Mouse (Mus musculus) adrenal gland, adult 8-10 months (tissue): ENCODE results near the gene Gm3952. TPM values are rescaled to one million over a fixed set of nuclear protein-coding genes. Genes with fewer than 3 reads are reported as not detected.

Experiments used
- DNase-seq: peaks from one replicate; pipeline ENCODE4 v3.0.0; 2022
- total RNA-seq, 4 experiments: library from RNA; stranded (reverse); gene quantifications; 2 replicates each; pipeline ENCODE4 v1.2.4; 2022

Gene Gm3952
- not detected for total RNA-seq

DNA sequence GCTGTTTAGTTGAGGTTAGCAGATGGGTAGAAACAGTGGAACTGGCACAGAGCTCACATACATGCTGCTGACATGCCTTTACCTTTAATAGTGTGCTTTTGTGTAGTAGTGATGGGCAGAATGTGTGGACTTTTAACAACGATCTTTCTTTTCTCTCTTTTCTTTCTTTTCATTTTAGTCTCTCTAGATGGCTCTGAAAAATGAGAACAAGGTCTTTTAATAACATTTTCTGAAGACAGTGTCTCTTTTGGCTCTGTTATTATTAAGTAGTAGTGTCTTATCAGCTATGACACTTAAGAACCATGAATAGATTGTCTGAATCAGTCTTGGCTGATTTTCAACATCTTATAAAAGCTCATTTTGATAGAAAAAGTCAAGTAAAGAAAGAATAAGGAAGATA, at the start of gene Gm3952:
Gene Gm3952 (minus strand): TSS at position 101 of the 400 bp plus-strand sequence.
- no peak for DNase-seq

DNA sequence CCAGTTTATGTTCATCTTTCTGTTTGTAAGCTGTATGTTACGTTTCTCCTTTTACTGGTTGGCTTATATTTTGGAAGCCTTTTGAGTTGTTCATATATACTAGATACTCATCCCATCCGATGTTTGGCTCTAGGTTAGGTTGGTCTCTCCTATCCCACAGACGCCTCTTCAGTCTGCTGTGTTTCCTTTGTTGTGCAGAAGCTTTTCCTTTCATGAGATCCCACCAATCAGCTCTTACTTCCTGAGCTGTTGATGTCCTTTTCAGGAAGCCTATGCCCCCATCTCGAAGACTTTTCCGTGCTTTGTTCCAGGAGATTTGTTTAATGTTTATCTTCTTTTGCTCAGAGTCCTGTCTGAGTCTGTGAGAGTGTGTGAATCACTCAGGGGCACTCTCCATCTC, 45.3 kb upstream of the Gm3952 start:
- no peak for DNase-seq

DNA sequence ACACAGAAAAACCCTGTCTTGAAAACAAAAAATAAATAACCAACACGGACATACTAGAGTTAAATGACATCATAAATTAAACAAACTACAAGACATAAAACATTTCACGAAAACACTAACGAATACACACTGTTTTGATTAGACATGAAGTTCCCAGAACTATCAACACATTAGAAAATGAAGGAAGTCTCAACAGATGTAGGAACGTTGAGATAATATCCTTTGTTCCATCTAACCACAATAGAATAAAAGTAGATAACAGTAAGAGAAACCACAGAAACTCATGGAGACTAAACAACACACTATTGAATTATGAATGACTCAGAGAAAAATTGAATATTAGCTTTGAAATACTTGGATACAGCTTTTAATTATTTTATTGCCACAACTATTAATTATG, 14.0 kb upstream of the Gm3952 start:
- no peak for DNase-seq

DNA sequence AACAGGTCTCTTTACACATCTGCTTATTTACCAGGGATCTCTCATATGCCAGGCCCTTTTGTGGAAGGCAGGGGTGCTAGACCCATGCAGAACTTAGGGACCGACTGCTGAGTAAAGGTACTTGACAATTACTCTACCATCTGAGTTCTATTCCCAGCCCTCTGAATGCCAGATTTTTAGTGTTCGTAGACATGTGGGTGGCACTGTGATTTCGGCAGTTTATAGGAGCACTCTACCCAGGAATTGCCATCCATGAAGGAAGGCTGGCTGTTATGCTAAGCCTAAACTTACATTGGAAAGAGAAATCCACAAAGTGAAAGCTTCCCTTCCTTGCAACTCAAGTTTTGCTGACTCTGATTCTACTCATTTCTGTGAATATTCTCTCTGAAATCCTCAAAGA, 62.8 kb downstream of the Gm3952 start:
- DNase-seq, result no peak

DNA sequence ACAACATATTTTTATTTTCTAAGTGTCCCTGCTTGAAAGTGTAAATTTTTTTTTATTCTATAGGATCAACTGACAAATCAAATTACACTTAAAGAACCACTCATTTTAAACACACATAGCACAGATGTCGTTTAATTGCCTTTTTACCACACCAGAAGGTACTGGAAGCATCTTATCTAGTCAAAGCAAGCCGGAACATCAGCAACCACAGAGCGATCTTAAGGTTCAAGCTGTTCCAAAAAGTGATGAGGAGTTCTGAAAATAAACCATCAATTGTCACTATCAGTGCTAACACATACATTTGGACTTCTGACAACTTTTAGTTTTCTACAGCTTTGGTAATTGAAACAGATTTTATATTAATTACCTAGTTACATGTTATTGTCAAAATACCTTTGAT, 64.4 kb downstream of the Gm3952 start:
- no peak for DNase-seq

DNA sequence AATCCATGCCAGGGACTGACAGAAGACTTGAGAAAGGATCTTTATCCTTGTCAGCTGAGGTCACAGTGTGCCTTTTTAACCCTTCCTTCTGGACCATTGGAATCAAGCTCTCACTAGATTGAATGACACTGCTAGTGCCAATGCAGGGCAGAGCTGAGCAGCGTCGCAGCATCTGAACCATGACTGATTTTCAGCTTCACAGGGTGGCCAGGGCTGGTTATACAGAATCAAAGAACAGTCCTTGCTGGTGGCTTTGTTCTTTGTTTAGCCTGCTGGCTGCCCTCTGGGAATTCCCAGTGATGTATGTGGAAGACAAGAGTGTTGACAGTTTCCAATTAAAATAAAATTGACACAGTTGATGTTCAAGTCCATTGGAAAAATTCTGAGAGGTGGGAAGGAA, 66.2 kb downstream of the Gm3952 start:
- no peak for DNase-seq

DNA sequence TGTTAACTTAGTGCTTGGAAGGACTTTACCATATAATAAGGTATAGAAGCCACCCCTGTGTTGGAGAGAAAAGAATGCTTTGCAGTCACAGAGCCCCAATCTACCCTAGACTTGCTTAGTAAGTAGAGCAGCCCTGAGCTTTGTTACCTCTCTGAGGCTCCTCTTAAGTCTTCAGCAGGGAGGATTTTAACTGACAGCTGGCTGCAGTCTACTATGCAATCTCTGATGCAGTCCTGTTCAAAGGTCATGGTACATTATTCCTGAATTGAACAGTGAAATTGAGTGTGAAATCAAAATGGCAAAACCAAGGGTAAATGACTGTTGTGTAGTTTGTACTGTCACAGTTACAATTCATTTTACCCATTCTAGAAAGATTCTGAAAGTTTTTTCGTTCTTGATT, 71.3 kb downstream of the Gm3952 start:
- DNase-seq, result no peak

DNA sequence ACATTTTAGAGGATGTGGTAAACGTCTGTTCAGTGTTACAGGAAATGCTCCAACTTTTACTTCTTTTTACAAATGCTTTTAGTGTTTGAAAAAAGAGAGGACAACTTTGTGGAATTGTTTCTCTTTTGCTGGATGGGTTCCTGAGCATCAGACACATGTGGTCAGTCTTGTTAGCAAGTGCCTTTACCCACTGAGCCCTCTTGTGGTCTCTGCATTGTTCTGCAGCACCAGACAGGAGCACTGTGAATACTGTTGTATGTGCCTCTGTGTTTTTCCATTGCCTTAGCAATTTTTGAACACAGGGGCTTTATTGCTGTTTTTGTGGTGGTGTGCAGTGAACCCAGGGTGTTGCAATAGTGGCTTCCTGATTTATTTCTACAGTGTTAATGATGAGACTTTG, 73.7 kb downstream of the Gm3952 start:
- DNase-seq, result no peak

DNA sequence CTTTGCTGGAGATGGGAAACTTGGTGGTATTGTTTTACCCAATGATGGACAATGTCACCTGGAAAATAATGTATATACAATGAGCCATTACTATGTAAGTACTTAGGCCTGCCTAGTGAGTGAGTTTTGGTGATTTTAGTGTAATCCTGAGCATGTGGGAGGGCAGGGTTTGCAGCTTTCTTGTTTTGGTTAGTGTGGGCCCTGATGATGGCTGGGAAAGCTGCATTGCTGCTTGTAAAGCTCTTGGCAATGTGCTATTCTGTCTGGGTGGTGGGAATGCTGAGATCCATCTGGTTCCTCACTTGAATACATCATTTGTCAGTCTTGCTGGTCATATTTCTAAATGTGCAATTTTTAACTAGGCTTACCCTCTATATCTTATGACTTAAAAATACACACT, 82.3 kb downstream of the Gm3952 start:
- DNase-seq, result no peak

DNA sequence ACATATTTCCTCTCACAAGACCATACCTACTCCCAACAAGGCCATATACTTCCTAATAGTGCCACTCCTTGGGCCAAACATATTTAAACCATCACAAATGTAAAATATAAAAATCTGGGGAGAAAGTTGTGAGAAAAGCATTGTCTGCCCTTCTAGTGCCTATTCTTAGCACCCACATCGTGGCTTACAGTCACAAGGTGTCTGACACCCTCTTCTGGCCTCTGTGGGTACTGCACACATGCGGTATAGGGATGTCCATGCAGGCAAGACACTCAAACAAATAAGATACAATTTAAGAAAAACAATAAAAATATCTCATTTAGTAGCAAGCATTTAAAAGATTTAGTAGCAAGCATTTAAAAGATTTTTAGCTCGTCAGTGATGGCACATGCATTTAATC, 89.2 kb downstream of the Gm3952 start:
- peak; percentile 67 for DNase-seq

DNA sequence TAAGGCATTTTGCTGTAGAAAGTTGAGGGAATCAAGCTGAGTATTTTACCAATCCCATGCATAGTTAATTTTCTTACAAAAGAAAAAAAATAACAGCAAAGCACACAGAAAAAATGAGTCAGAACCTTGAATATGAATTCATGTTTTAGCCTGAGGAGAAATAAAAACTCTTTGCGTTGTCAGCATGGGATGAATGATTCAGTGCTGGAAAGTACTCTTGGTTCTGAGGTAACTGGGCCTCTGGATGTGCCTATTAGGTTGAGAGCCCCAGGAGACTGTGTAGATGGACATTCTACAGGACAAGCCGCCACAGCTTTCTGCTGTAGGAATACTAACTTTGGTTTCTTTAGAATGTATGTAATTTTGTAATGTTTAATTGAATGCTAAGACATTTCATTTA, 93.7 kb downstream of the Gm3952 start:
- no peak for DNase-seq

DNA sequence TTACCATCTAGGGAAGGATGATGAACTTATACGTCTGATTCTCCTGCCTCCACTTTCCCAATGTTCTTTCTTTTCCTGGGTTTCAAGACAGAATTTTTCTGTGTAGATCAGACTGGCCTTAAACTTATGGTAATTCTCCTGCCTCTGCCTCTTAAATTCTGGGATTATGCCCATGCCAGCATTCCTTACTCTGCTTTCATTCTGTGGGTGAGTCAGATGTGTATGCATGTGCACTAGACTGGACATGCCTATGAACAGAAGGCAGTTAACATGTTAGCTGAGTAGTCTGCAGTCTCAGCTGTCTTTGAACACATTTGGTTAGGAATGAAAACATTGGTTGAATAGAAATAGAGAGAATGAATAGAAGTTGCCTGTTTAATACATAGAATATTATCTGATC, 94.1 kb downstream of the Gm3952 start:
- no peak for DNase-seq

DNA sequence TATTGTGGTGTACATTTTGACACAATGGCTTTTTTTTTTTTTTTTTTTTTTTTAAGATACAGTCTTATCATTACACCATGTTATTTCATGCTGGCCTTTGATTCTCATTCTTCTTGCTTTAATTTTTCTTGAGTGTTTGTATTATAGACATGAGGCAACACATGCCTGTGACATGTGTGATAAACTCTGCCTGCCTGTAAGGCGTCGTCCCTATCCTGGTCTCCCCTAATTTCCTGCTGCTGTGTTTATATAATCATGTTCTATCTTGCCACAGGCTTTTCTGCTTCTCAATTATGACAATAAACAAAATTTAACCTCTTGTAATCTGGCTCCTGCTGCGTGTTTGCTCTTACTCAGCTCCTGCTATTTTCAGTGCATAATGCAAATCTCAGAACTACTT, 100.5 kb downstream of the Gm3952 start:
- no peak for DNase-seq

DNA sequence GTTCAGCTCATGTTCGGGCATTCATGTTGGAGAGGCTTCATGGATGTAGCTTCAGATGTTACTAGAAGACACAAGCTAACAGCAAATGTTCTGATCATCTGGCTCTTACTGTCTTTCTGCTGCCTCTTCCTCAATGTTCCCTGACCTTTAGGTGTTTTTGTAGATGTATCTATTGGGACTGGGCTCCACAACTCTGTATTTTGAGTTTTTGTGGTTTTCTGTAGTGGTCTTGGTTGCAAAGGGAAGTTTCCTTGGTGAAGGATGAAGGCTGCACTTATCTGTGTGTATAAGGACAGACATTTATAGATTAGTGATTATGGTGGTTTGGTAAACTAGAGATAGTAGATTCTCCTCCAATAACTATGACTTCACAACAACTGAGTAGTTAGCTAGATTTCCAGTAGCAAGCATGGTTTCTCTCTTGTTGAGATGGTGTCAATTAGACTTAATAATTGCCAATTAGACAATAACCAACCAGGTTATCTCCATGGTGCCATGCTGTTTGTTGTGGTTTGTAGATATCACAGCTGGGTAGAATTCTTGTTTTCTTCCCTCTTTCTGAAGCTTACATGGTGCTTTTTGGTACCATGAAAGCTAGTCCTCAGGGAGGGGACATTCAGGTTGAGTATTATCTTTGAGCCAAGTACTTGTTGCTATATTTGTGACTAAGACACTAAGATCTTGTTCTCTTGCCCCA, 101.6 kb downstream of the Gm3952 start:
- DNase-seq, result no peak

Other genes starting within 250 kb of the Gm3952 start
- gene Itgb1, start 113.0 kb downstream of the Gm3952 start, total RNA-seq, result 100 to 1,000 TPM; 230 to 269 (median 241) TPM